Mouse (Mus musculus) hindbrain, embryonic 14.5 days (tissue): Measurements from ENCODE around the gene Tsku. TPM values are rescaled to one million over a fixed set of nuclear protein-coding genes. Genes with fewer than 3 reads are reported as not detected.
A peak's percentile ranks its signal among the peaks of the same experiment; 100 is the strongest.

Source experiments
- ATAC-seq: fragments of 200-750 bp; cut with Nextera tagmentation; 2 replicates; pipeline ENCODE4 v1.8.0; 2017; ENCODE audit warnings: moderate number of reproducible peaks, mild to moderate bottlenecking, moderate TSS enrichment, moderate library complexity; ENCODE audit not compliant: low FRiP score
- DNase-seq: peaks from one replicate; pipeline ENCODE4 v3.0.0-alpha.2; 2015; ENCODE audit warnings: low spot score
- H3K27ac ChIP-seq: fragments of 300-500 bp; sonication (generic); 2 replicates; pipeline ENCODE4 v1.5.1; 2014; ENCODE audit warnings: mild to moderate bottlenecking, moderate library complexity
- H3K27me3 ChIP-seq: fragments of 300-500 bp; sonication (generic); 2 replicates; pipeline ENCODE4 v1.6.1; 2014; ENCODE audit warnings: mild to moderate bottlenecking, low read length, mixed read lengths; ENCODE audit not compliant: control insufficient read depth, insufficient read depth
- H3K36me3 ChIP-seq: fragments of 300-500 bp; sonication (generic); replicated peaks from 2 replicates; pipeline ENCODE4 v1.6.1; 2014; ENCODE audit not compliant: control insufficient read depth, insufficient read depth
- H3K4me1 ChIP-seq: fragments of 300-500 bp; sonication (generic); replicated peaks from 2 replicates; pipeline ENCODE4 v1.6.1; 2014; ENCODE audit warnings: antibody characterized with exemption, low read length, mixed read lengths; ENCODE audit not compliant: control insufficient read depth, insufficient read depth
- H3K4me2 ChIP-seq: fragments of 300-500 bp; sonication (generic); replicated peaks from 2 replicates; pipeline ENCODE4 v1.6.1; 2014; ENCODE audit warnings: mild to moderate bottlenecking, moderate library complexity
- H3K4me3 ChIP-seq: fragments of 300-500 bp; sonication (generic); replicated peaks from 2 replicates; pipeline ENCODE4 v1.5.1; 2014; ENCODE audit warnings: mild to moderate bottlenecking, low read length
- H3K9ac ChIP-seq: fragments of 300-500 bp; sonication (generic); 2 replicates; pipeline ENCODE4 v1.6.1; 2014
- H3K9me3 ChIP-seq: fragments of 300-500 bp; sonication (generic); 2 replicates; pipeline ENCODE4 v1.6.1; 2016; ENCODE audit warnings: low read length; ENCODE audit not compliant: control insufficient read depth
- WGBS: fragments of 180-500 bp; shearing (Covaris S2); extraction: QIAGEN DNeasy Blood & Tissue Kit; methylation state at CpG from one replicate; pipeline ENCODE4 v1.1.7; 2014; 5-methylcytosine and 5-hydroxymethylcytosine counted together
- polyA plus RNA-seq: library from polyadenylated mRNA; unstranded; fragments of >200 nt; fragmentation: Nextera tagmentation; extraction: Ambion mirVana; gene quantifications from 2 replicates; pipeline ENCODE4 v1.2.1, GENCODE M21; 2014

Gene Tsku
- polyA plus RNA-seq, 1 experiment from 2014 or later: 11.7 TPM

GRCm38 (mm10) chr7:98308607-98309218 is 52.4 kb downstream of the Tsku start:
- Histone ChIP-seq H3K4me2 (peak overlapping the region; percentile 86), H3K27me3 (no peaks in the 10 kb centered on the region), H3K27ac (peak overlapping the region; percentile 69), H3K4me3 (peak overlapping the region; percentile 85), H3K36me3 (no peaks in the 10 kb centered on the region), H3K9ac (peak overlapping the region; percentile 84), H3K9me3 (no peaks in the 10 kb centered on the region), H3K4me1 (peaks cover 9% of the 10 kb centered on the region)
- DNase-seq (peak; percentile 26), ATAC-seq (no peak; the same call in 1 of the 2 replicates)
- WGBS: 2% methylated on average over 30 of the region's 33 CpGs

- Histone ChIP-seq H3K9ac (peak overlapping the region; percentile 84), H3K27me3 (no peaks in the 10 kb centered on the region), H3K4me2 (peak overlapping the region; percentile 86), H3K4me3 (peak overlapping the region; percentile 85), H3K27ac (peak overlapping the region; percentile 69), H3K36me3 (no peaks in the 10 kb centered on the region), H3K9me3 (no peaks in the 10 kb centered on the region), H3K4me1 (peaks cover 9% of the 10 kb centered on the region)
- 41% methylated on average over 9 of the region's 9 CpGs for WGBS
- ATAC-seq (no peak), DNase-seq (peak; percentile 36)
Measured at GRCm38 (mm10) chr7:98307921-98308606, 53.1 kb downstream of the Tsku start.

- no peak overlapping the region for H3K4me2 ChIP-seq
- WGBS: 88% methylated on average over 2 of the region's 2 CpGs
- no peaks in the 10 kb centered on the region for H3K9me3 ChIP-seq
- H3K27ac ChIP-seq: no peak overlapping the region
- H3K27me3 ChIP-seq: no peaks in the 10 kb centered on the region
- no peaks in the 10 kb centered on the region for H3K36me3 ChIP-seq
- H3K4me1 ChIP-seq: peaks cover 9% of the 10 kb centered on the region
- H3K4me3 ChIP-seq: no peak overlapping the region
- DNase-seq (no peak), ATAC-seq (no peak)
- H3K9ac ChIP-seq: no peak overlapping the region
Measured at GRCm38 (mm10) chr7:98307411-98307810, 53.7 kb downstream of the Tsku start.

Other genes with a start within 250 kb of the Tsku start
- 20.0 and 24.3 TPM in 2 replicates for gene Myo7a, start 241.8 kb downstream of the Tsku start, polyA plus RNA-seq
- gene Omp, start 215.8 kb downstream of the Tsku start, polyA plus RNA-seq: 0.31 and 0.32 TPM in 2 replicates
- 16.7 and 18.0 TPM in 2 replicates for gene Capn5, start 183.1 kb downstream of the Tsku start, polyA plus RNA-seq
- gene B3gnt6, start 161.8 kb downstream of the Tsku start, polyA plus RNA-seq: 0.25 and 0.31 TPM in 2 replicates
- 27.1 and 27.4 TPM in 2 replicates for gene Acer3, start 40.1 kb downstream of the Tsku start, polyA plus RNA-seq
- 0.19 and 0.39 TPM in 2 replicates for gene Gucy2d, start 79.1 kb upstream of the Tsku start, polyA plus RNA-seq
- gene Lrrc32, start 128.0 kb upstream of the Tsku start, polyA plus RNA-seq: 5.1 and 7.2 TPM in 2 replicates